Mouse (Mus musculus) embryonic facial prominence, embryonic 10.5 days (tissue): ENCODE measurements around the gene Bri3bp. TPM values are rescaled to one million over a fixed set of nuclear protein-coding genes. Genes with fewer than 3 reads are reported as not detected.
"Not testable (repeated sequence)": the region's sequence is repeated elsewhere in the genome, so short reads cannot be mapped to it uniquely, and the experiment has no call there.

Experiments
- DNase-seq: peaks from one replicate; pipeline ENCODE4 v3.0.0-alpha.2; 2017; ENCODE audit warnings: low spot score
- H3K27ac ChIP-seq: fragments of 300-500 bp; sonication (generic); replicated peaks from 2 replicates; pipeline ENCODE4 v1.5.1; 2016; ENCODE audit warnings: mild to moderate bottlenecking
- H3K27me3 ChIP-seq: fragments of 300-500 bp; sonication (generic); replicated peaks from 2 replicates; pipeline ENCODE4 v1.6.1; 2016; ENCODE audit warnings: low read depth, mild to moderate bottlenecking; ENCODE audit not compliant: poor library complexity, severe bottlenecking
- H3K36me3 ChIP-seq: fragments of 300-500 bp; sonication (generic); replicated peaks from 2 replicates; pipeline ENCODE4 v1.6.1; 2016; ENCODE audit warnings: mild to moderate bottlenecking, moderate library complexity
- H3K4me1 ChIP-seq: fragments of 300-500 bp; sonication (generic); 2 replicates; pipeline ENCODE4 v1.6.1; 2016
- H3K4me3 ChIP-seq: fragments of 300-500 bp; sonication (generic); 2 replicates; pipeline ENCODE4 v1.5.1; 2016; ENCODE audit warnings: mild to moderate bottlenecking, moderate library complexity
- H3K9me3 ChIP-seq: fragments of 300-500 bp; sonication (generic); 2 replicates; pipeline ENCODE4 v1.6.1; 2016; ENCODE audit warnings: mild to moderate bottlenecking
- WGBS: fragments of 180-500 bp; shearing (Covaris S2); methylation state at CpG from one replicate; pipeline ENCODE4 v1.1.7; 2016; 5-methylcytosine and 5-hydroxymethylcytosine counted together
- polyA plus RNA-seq: library from polyadenylated mRNA; unstranded; fragments of >200 nt; fragmentation: Nextera tagmentation; extraction: Ambion mirVana; gene quantifications from 2 replicates; pipeline ENCODE4 v1.2.1, GENCODE M21; 2016

The Bri3bp gene
- polyA plus RNA-seq, 1 experiment from 2014 or later, result 50.9 TPM

GRCm38 (mm10) chr5:125404536-125404902 is 36.8 kb upstream of the Bri3bp start:
- WGBS, result 3% methylated on average over 7 of the region's 7 CpGs
- no peak for DNase-seq

GRCm38 (mm10) chr5:125404903-125405545 is 36.3 kb upstream of the Bri3bp start:
- H3K4me1 ChIP-seq, result peaks cover 38% of the 10 kb centered on the region
- H3K27me3 ChIP-seq, result peaks cover 13% of the 10 kb centered on the region; the same call in 1 of the 2 replicates
- H3K9me3 ChIP-seq, result no peaks in the 10 kb centered on the region
- no peaks in the 10 kb centered on the region for H3K36me3 ChIP-seq
- H3K4me3 ChIP-seq, result peak overlapping the region; percentile 76
- WGBS, result 2% methylated on average over 28 of the region's 28 CpGs
- DNase-seq, result peak; percentile 82
- peak overlapping the region; percentile 79 for H3K27ac ChIP-seq

More at GRCm38 (mm10) chr5:125404536-125404902, 36.8 kb upstream of the Bri3bp start:
- no peaks in the 10 kb centered on the region for H3K36me3 ChIP-seq
- H3K4me1 ChIP-seq, result peaks cover 33% of the 10 kb centered on the region
- peak overlapping the region; percentile 76 for H3K4me3 ChIP-seq
- no peaks in the 10 kb centered on the region for H3K9me3 ChIP-seq
- peaks cover 13% of the 10 kb centered on the region; the same call in 1 of the 2 replicates for H3K27me3 ChIP-seq
- H3K27ac ChIP-seq, result peak overlapping the region; percentile 79

GRCm38 (mm10) chr5:125405546-125406248 is 35.7 kb upstream of the Bri3bp start:
- DNase-seq, result peak; percentile 89
- Histone ChIP-seq H3K36me3 (no peaks in the 10 kb centered on the region), H3K4me1 (peaks cover 43% of the 10 kb centered on the region), H3K9me3 (no peaks in the 10 kb centered on the region), H3K27me3 (peaks cover 13% of the 10 kb centered on the region; the same call in 1 of the 2 replicates), H3K27ac (peak overlapping the region; percentile 83), H3K4me3 (peak overlapping the region; percentile 76)
- WGBS, result under 1% methylated on average over 31 of the region's 31 CpGs

- DNase-seq, result peak; percentile 71
- Histone ChIP-seq H3K36me3 (no peaks in the 10 kb centered on the region), H3K9me3 (no peaks in the 10 kb centered on the region), H3K4me1 (peaks cover 43% of the 10 kb centered on the region), H3K27me3 (peaks cover 13% of the 10 kb centered on the region; the same call in 1 of the 2 replicates), H3K27ac (peak overlapping the region; percentile 83), H3K4me3 (peak overlapping the region; percentile 76)
- WGBS, result 2% methylated on average over 20 of the region's 20 CpGs
These were observed 34.9 kb upstream of the Bri3bp start for GRCm38 (mm10) chr5:125406322-125407016.

GRCm38 (mm10) chr5:125407020-125407830 is 34.1 kb upstream of the Bri3bp start:
- no peaks in the 10 kb centered on the region for H3K36me3 ChIP-seq
- peak overlapping the region; percentile 76 for H3K4me3 ChIP-seq
- no peak for DNase-seq
- no peaks in the 10 kb centered on the region for H3K9me3 ChIP-seq
- WGBS, result 59% methylated on average over 13 of the region's 13 CpGs
- H3K4me1 ChIP-seq, result peaks cover 43% of the 10 kb centered on the region
- peaks cover 8% of the 10 kb centered on the region; the same call in 1 of the 2 replicates for H3K27me3 ChIP-seq
- peak overlapping the region; percentile 83 for H3K27ac ChIP-seq

- WGBS, result 66% methylated on average over 14 of the region's 14 CpGs
- Histone ChIP-seq H3K4me3 (peak overlapping the region; percentile 57), H3K9me3 (no peaks in the 10 kb centered on the region), H3K27ac (no peak overlapping the region), H3K4me1 (peaks cover 37% of the 10 kb centered on the region), H3K27me3 (peaks cover 1% of the 10 kb centered on the region; the same call in 1 of the 2 replicates), H3K36me3 (peaks cover 6% of the 10 kb centered on the region)
- peak; percentile 33 for DNase-seq
These were observed 33.3 kb upstream of the Bri3bp start for GRCm38 (mm10) chr5:125407910-125408575.

- Histone ChIP-seq H3K27ac (peak overlapping the region; percentile 73), H3K4me3 (peak overlapping the region; percentile 57), H3K27me3 (no peaks in the 10 kb centered on the region), H3K9me3 (no peaks in the 10 kb centered on the region), H3K36me3 (peaks cover 14% of the 10 kb centered on the region), H3K4me1 (peaks cover 32% of the 10 kb centered on the region)
- WGBS, result 1% methylated on average over 13 of the region's 13 CpGs
- DNase-seq, result peak; percentile 92
These were observed 32.5 kb upstream of the Bri3bp start for GRCm38 (mm10) chr5:125408842-125409241.

GRCm38 (mm10) chr5:125409348-125410090 is 31.8 kb upstream of the Bri3bp start:
- peak; percentile 76 for DNase-seq
- H3K27ac ChIP-seq, result peak overlapping the region; percentile 73
- 7% methylated on average over 20 of the region's 20 CpGs for WGBS
- peaks cover 31% of the 10 kb centered on the region for H3K4me1 ChIP-seq
- H3K4me3 ChIP-seq, result peak overlapping the region; percentile 57
- no peaks in the 10 kb centered on the region for H3K27me3 ChIP-seq
- no peaks in the 10 kb centered on the region for H3K9me3 ChIP-seq
- peaks cover 21% of the 10 kb centered on the region for H3K36me3 ChIP-seq

GRCm38 (mm10) chr5:125411972-125412530 is 29.3 kb upstream of the Bri3bp start:
- peak; percentile 70 for DNase-seq
- 62% methylated on average over 5 of the region's 5 CpGs for WGBS
- Histone ChIP-seq H3K4me1 (peaks cover 24% of the 10 kb centered on the region), H3K27me3 (no peaks in the 10 kb centered on the region), H3K4me3 (no peak overlapping the region), H3K9me3 (no peaks in the 10 kb centered on the region), H3K36me3 (peaks cover 47% of the 10 kb centered on the region), H3K27ac (no peak overlapping the region)

GRCm38 (mm10) chr5:125412536-125412935 is 28.8 kb upstream of the Bri3bp start:
- Histone ChIP-seq H3K4me1 (peaks cover 19% of the 10 kb centered on the region), H3K36me3 (peaks cover 51% of the 10 kb centered on the region)
- not testable (repeated sequence) for H3K27me3 ChIP-seq, H3K4me3 ChIP-seq, H3K9me3 ChIP-seq, H3K27ac ChIP-seq, DNase-seq
- WGBS, result 90% methylated on average over 8 of the region's 8 CpGs

- Histone ChIP-seq H3K27ac (no peak overlapping the region), H3K27me3 (no peaks in the 10 kb centered on the region), H3K4me1 (peaks cover 12% of the 10 kb centered on the region), H3K9me3 (no peaks in the 10 kb centered on the region), H3K4me3 (no peak overlapping the region), H3K36me3 (peaks cover 64% of the 10 kb centered on the region)
- no peak for DNase-seq
- 87% methylated on average over 4 of the region's 4 CpGs for whole genome bisulfite sequencing
These were observed 27.6 kb upstream of the Bri3bp start for GRCm38 (mm10) chr5:125413763-125414162.
